Mouse (Mus musculus) heart, embryonic 12.5 days (tissue): Measurements from ENCODE around the gene Pank4. TPM values are rescaled to one million over a fixed set of nuclear protein-coding genes. Genes with fewer than 3 reads are reported as not detected.

Experiments
- polyA plus RNA-seq: library from polyadenylated mRNA; unstranded; fragments of >200 nt; fragmentation: Nextera tagmentation; extraction: Ambion mirVana; gene quantifications from 2 replicates; pipeline ENCODE4 v1.2.1, GENCODE M21; 2016

The Pank4 gene
- polyA plus RNA-seq, 1 experiment from 2014 or later: 45.7 TPM

Other genes starting within 250 kb of the Pank4 start
- 0.11 and 0.62 TPM in 2 replicates for gene Ttc34, start 126.7 kb upstream of the Pank4 start, polyA plus RNA-seq
- gene Mmel1, start 94.5 kb upstream of the Pank4 start, polyA plus RNA-seq: 0.20 and 0.44 TPM in 2 replicates
- 35.8 and 38.5 TPM in 2 replicates for gene Fam213b, start 65.0 kb upstream of the Pank4 start, polyA plus RNA-seq
- gene Tnfrsf14, start 35.6 kb upstream of the Pank4 start, polyA plus RNA-seq: 1.8 and 2.9 TPM in 2 replicates
- gene Hes5, start 3.2 kb upstream of the Pank4 start, polyA plus RNA-seq: 0.70 TPM in 1 of 2 replicates, not detected in the other
- gene Plch2, start 92.7 kb downstream of the Pank4 start, polyA plus RNA-seq: 0.09 and 0.38 TPM in 2 replicates
- gene Pex10, start 102.9 kb downstream of the Pank4 start, polyA plus RNA-seq: 15.3 and 15.9 TPM in 2 replicates
- 136 and 144 TPM in 2 replicates for gene Rer1, start 122.3 kb downstream of the Pank4 start, polyA plus RNA-seq
- gene Morn1, start 122.5 kb downstream of the Pank4 start, polyA plus RNA-seq: 3.1 and 3.9 TPM in 2 replicates